ENCODE assay signal across 15 mouse cellular contexts in the genomic region with DNA sequence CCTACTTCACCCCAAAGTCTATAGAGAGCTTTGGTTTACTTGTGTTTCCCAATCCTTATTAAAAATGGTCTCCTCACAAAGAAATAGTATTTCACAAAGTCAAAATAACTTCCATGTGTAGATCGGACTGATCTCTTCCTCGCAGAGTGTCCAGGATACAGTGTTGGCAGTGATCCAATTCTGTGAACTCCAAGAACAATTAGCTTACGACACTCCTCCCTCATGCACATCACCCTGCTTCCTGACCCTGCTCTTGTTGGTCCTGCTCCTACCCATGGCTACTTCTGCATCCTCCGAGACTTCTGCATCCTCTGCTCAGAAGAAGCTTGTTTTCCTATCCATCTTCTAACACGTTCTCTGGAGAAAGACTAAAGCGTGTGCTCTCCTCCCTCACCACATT.
A peak's percentile ranks its signal among the peaks of the same experiment; 100 is the strongest.
DNase-seq lines count a peak whose midpoint lies in the region; ATAC-seq and TF ChIP-seq lines count a peak whose summit lies in the region.
"Had no signal": no experiment of that assay in that cellular context is flagged by ENCODE, and none has a peak within 500 bp of the region (broad histone marks: within the 10 kb centered on the region; RNA-seq: fewer than 3 reads in every experiment).

No protein-coding gene starts in this region.

- no peak overlapping the region for H3K9ac ChIP-seq in lung, embryonic 14.5 days
- no peak overlapping the region for H3K9ac ChIP-seq in kidney, postnatal 0 days (ENCODE audit: low read depth, low read length)
- H3K9ac ChIP-seq: hindbrain, embryonic 15.5 days; limb, embryonic 13.5 days; midbrain, embryonic 12.5 days had no signal

- H3K9me3 ChIP-seq in lung, embryonic 14.5 days (ENCODE audit: low read depth, low read length): no peaks in the 10 kb centered on the region
- no peaks in the 10 kb centered on the region for H3K9me3 ChIP-seq in kidney, postnatal 0 days (replicated peaks; ENCODE audit: low read length)
- H3K9me3 ChIP-seq: hindbrain, embryonic 15.5 days; limb, embryonic 13.5 days; midbrain, embryonic 12.5 days had no signal

- no peaks in the 10 kb centered on the region for H3K4me1 ChIP-seq in lung, embryonic 14.5 days (ENCODE audit: insufficient read depth)
- peaks cover 2% of the 10 kb centered on the region; the same call in 1 of the 2 replicates for H3K4me1 ChIP-seq in lung, adult 2 months (ENCODE audit: control insufficient read depth, insufficient read depth, low read length)
- H3K4me1 ChIP-seq in kidney, postnatal 0 days (replicated peaks; ENCODE audit: insufficient read depth, low read length): no peaks in the 10 kb centered on the region
- H3K4me1 ChIP-seq: hindbrain, embryonic 15.5 days; limb, embryonic 13.5 days had no signal

- no peak overlapping the region for H3K4me3 ChIP-seq in lung, embryonic 14.5 days (ENCODE audit: low read depth, low read length)
- H3K4me3 ChIP-seq in lung, adult 2 months (replicated peaks; ENCODE audit: extremely low read depth, low read depth, low read length): no peak overlapping the region
- no peak overlapping the region for H3K4me3 ChIP-seq in kidney, postnatal 0 days (replicated peaks; ENCODE audit: low read depth, low read length)
- H3K4me3 ChIP-seq: hindbrain, embryonic 15.5 days; limb, embryonic 13.5 days; midbrain, embryonic 12.5 days had no signal

- H3K27me3 ChIP-seq in lung, embryonic 14.5 days (ENCODE audit: insufficient read depth, low read length): no peaks in the 10 kb centered on the region
- no peaks in the 10 kb centered on the region for H3K27me3 ChIP-seq in kidney, postnatal 0 days (ENCODE audit: insufficient read depth, low read length)
- H3K27me3 ChIP-seq: hindbrain, embryonic 15.5 days; limb, embryonic 13.5 days; midbrain, embryonic 12.5 days had no signal

- no peak for TF ChIP-seq CTCF in lung, embryonic 14.5 days (IDR thresholded peaks at IDR 0.05; ENCODE audit: low read depth)
- no peak for TF ChIP-seq CTCF in lung, adult 2 months (IDR thresholded peaks at IDR 0.05; ENCODE audit: insufficient read depth, low read length)
- TF ChIP-seq CTCF in kidney, postnatal 0 days (IDR thresholded peaks at IDR 0.05; ENCODE audit: low read depth): no peak

- H3K4me2 ChIP-seq in lung, embryonic 14.5 days: no peak overlapping the region
- no peak overlapping the region for H3K4me2 ChIP-seq in kidney, postnatal 0 days (ENCODE audit: low read length)
- H3K4me2 ChIP-seq: hindbrain, embryonic 15.5 days; limb, embryonic 13.5 days; midbrain, embryonic 12.5 days had no signal

- TF ChIP-seq POLR2A in lung, adult 2 months (IDR thresholded peaks at IDR 0.05; ENCODE audit: borderline replicate concordance, extremely low read depth, low read depth, low read length): no peak

- peak; percentile 16 to 40 for DNase-seq in heart, adult 9 months (ENCODE audit: low spot score in 2 of 2)
- no peak for DNase-seq in heart, postnatal 36 days
- DNase-seq in lung, embryonic 14.5 days: peak; percentile 79
- DNase-seq in lung, adult 2 months: no peak
- DNase-seq in kidney, postnatal 0 days (ENCODE audit: low spot score): peak; percentile 51
- DNase-seq in lung, postnatal 36 days: peak; percentile 51
- no peak for DNase-seq in left cerebral cortex, postnatal 14 days (ENCODE audit: low spot score in 2 of 2)
- DNase-seq: adrenal gland, postnatal 25 days; cerebellum, adult 11 months; gastrocnemius, postnatal 36 days; right cerebral cortex, postnatal 25 days had no signal

- intact Hi-C loops in heart, postnatal 36 days (cut with DNase I): loop anchor here (10.0 kb wide), 1 partner anchor 215 kb away; the partner anchor contains the start of genes Dock4 and Zfp277
- intact Hi-C loops in left cerebral cortex, postnatal 14 days (cut with DNase I): no loop called here

- 52% methylated on average over 6 of the region's 6 CpGs for WGBS in lung, embryonic 14.5 days
- WGBS in lung, adult 2 months: 43% methylated on average over 6 of the region's 6 CpGs
- 55% methylated on average over 6 of the region's 6 CpGs for WGBS in kidney, postnatal 0 days

- peak; percentile 41; the same call in 1 of the 2 replicates for ATAC-seq in lung, embryonic 14.5 days (ENCODE audit: insufficient read depth)
- no peak for ATAC-seq in kidney, postnatal 0 days (replicated peaks; ENCODE audit: low FRiP score, low read depth)
- ATAC-seq: forebrain, embryonic 16.5 days had no signal

- H3K27ac ChIP-seq in lung, embryonic 14.5 days (ENCODE audit: low read depth): no peak overlapping the region
- no peak overlapping the region for H3K27ac ChIP-seq in kidney, postnatal 0 days
- H3K27ac ChIP-seq: hindbrain, embryonic 15.5 days; limb, embryonic 13.5 days; midbrain, embryonic 12.5 days had no signal

- H3K36me3 ChIP-seq in lung, embryonic 14.5 days (ENCODE audit: insufficient read depth): no peaks in the 10 kb centered on the region
- no peaks in the 10 kb centered on the region for H3K36me3 ChIP-seq in kidney, postnatal 0 days (ENCODE audit: insufficient read depth, low read length)
- H3K36me3 ChIP-seq: hindbrain, embryonic 15.5 days; limb, embryonic 13.5 days; midbrain, embryonic 12.5 days had no signal

Comparison
In these comparisons a context has a peak if more than half of its experiments do, and no peak if none do; other contexts are left out.
1. DNase-seq: peak in heart, adult 9 months (2 of 2), lung, embryonic 14.5 days (single experiment), kidney, postnatal 0 days (single experiment) and lung, postnatal 36 days (single experiment); none in heart, postnatal 36 days (0 of 2), lung, adult 2 months (single experiment) and left cerebral cortex, postnatal 14 days (0 of 2).